Mouse (Mus musculus): ENCODE results near the gene Nans.

- no peak for TF ChIP-seq CTCF (IDR thresholded peaks at IDR 0.05)
- TF ChIP-seq EP300 (IDR thresholded peaks at IDR 0.05), result no peak
These were observed 10.0 kb upstream of the Nans start for GRCm38 (mm10) chr4:46479081-46479480.

Measured in lung, postnatal 0 days (tissue).